Comparison of ENCODE assay signal across 8 mouse cellular contexts in genomic region chr2:154892201-154893044, GRCm38 (mm10). TPM values are rescaled to one million over a fixed set of nuclear protein-coding genes. Genes with fewer than 3 reads are reported as not detected.
DNase-seq lines count a peak whose midpoint lies in the region; ATAC-seq lines count a peak whose summit lies in the region.

Gene Eif2s2 (minus strand): TSS chr2:154892935.

- no peaks in the 10 kb centered on the region for H3K27me3 ChIP-seq in hindbrain, embryonic 12.5 days

- under 1% methylated on average over 75 of the region's 75 CpGs for WGBS in hindbrain, embryonic 12.5 days

- ATAC-seq in hindbrain, embryonic 12.5 days (ENCODE audit: low FRiP score): peak; percentile 98

- H3K4me2 ChIP-seq in hindbrain, embryonic 12.5 days (replicated peaks): peak within 1 kb of the TSS; percentile 77

- H3K9me3 ChIP-seq in hindbrain, embryonic 12.5 days (replicated peaks): no peaks in the 10 kb centered on the region

- no peaks in the 10 kb centered on the region for H3K36me3 ChIP-seq in hindbrain, embryonic 12.5 days

- peaks cover 14% of the 10 kb centered on the region for H3K4me1 ChIP-seq in hindbrain, embryonic 12.5 days

- peak; percentile 100 for DNase-seq in NIH3T3 (ENCODE audit: low read depth)
- DNase-seq in cerebellum, postnatal 10 days: peak; percentile 96 to 98
- DNase-seq in frontal cortex, postnatal 10 days (ENCODE audit: low spot score in 2 of 2): peak; percentile 95 to 96
- DNase-seq in layer of hippocampus, postnatal 14 days (ENCODE audit: low spot score in 2 of 2): peak; percentile 94 to 98
- peak; percentile 95 for DNase-seq in lung, postnatal 14 days
- peak; percentile 93 for DNase-seq in retina, adult 2 months (ENCODE audit: low read depth, low spot score)
- DNase-seq in thymus, postnatal 36 days: peak; percentile 93 to 97

- H3K9ac ChIP-seq in hindbrain, embryonic 12.5 days: peak within 1 kb of the TSS; percentile 89

- H3K27ac ChIP-seq in hindbrain, embryonic 12.5 days: peak within 1 kb of the TSS; percentile 72

- H3K4me3 ChIP-seq in hindbrain, embryonic 12.5 days: peak within 1 kb of the TSS; percentile 75

RNA-seq across cellular contexts. Expression of gene Eif2s2, which starts in this region (rescaled TPM):
- 93.1 and 98.1 TPM in 2 replicates for polyA plus RNA-seq in hindbrain, embryonic 12.5 days (2016; fragmentation: Nextera tagmentation; extraction: Ambion mirVana)
- total RNA-seq in layer of hippocampus, postnatal 14 days (2021): 10 to 100 TPM; 69.0 to 70.3 TPM

Comparison
In these comparisons a context has a peak if more than half of its experiments do, and no peak if none do; other contexts are left out.
1. Peak in every context shown above with its lines: DNase-seq, ATAC-seq, H3K4me3 ChIP-seq and H3K27ac ChIP-seq.